Mouse (Mus musculus) ovary, postnatal 36 days (tissue): ENCODE measurements around the gene Zfp691.

ENCODE experiments used
- DNase-seq: peaks from one replicate; pipeline ENCODE4 v3.0.0; 2022; ENCODE audit warnings: low spot score, mixed read lengths

Zfp691 gene

GRCm38 (mm10) chr4:119124771-119125273 is 49.2 kb downstream of the Zfp691 start:
- no peak for DNase-seq

GRCm38 (mm10) chr4:119121249-119121648 is 52.7 kb downstream of the Zfp691 start:
- peak; percentile 70 for DNase-seq

DNA sequence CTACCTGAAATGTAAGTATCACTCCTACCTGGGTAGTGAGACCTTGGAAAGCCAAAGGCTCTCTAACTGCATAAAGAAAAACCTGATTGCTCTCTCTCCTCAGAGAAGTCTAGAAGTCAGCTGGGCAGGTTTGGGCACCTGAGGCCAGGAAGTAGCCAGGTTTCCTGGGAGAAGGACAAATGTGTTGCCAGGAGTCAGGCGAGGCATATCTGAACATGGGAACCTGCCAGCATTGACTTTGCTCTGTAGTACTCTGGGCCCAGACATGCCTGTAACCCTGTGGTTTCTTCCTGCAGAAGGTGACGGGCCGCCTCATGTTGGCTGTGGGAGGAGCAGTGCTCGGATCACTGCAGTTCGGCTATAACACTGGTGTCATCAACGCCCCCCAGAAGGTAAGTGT is 53.9 kb downstream of the Zfp691 start:
- DNase-seq, result no peak
